Mouse (Mus musculus) midbrain, embryonic 13.5 days (tissue): ENCODE data around the gene Gm7075. TPM values are rescaled to one million over a fixed set of nuclear protein-coding genes. Genes with fewer than 3 reads are reported as not detected.
A peak's percentile ranks its signal among the peaks of the same experiment; 100 is the strongest.

ENCODE experiments used
- ATAC-seq: fragments of 200-750 bp; cut with Nextera tagmentation; 2 replicates; pipeline ENCODE4 v1.8.0; 2017; ENCODE audit warnings: mild to moderate bottlenecking, moderate TSS enrichment, moderate library complexity
- H3K27ac ChIP-seq: fragments of 300-500 bp; sonication (generic); 2 replicates; pipeline ENCODE4 v1.5.1; 2015; ENCODE audit warnings: inconsistent platforms, mild to moderate bottlenecking, moderate library complexity
- H3K27me3 ChIP-seq: fragments of 300-500 bp; sonication (generic); 2 replicates; pipeline ENCODE4 v1.6.1; 2015; ENCODE audit warnings: mild to moderate bottlenecking, inconsistent platforms
- H3K36me3 ChIP-seq: fragments of 300-500 bp; sonication (generic); 2 replicates; pipeline ENCODE4 v1.6.1; 2015; ENCODE audit warnings: mild to moderate bottlenecking, inconsistent platforms
- H3K4me1 ChIP-seq: fragments of 300-500 bp; sonication (generic); replicated peaks from 2 replicates; pipeline ENCODE4 v1.6.1; 2015; ENCODE audit warnings: inconsistent platforms
- H3K4me2 ChIP-seq: fragments of 300-500 bp; sonication (generic); replicated peaks from 2 replicates; pipeline ENCODE4 v1.6.1; 2015; ENCODE audit warnings: moderate library complexity, mild to moderate bottlenecking, inconsistent platforms
- H3K4me3 ChIP-seq: fragments of 300-500 bp; sonication (generic); replicated peaks from 2 replicates; pipeline ENCODE4 v1.5.1; 2015; ENCODE audit warnings: mild to moderate bottlenecking, inconsistent platforms
- H3K9ac ChIP-seq: fragments of 300-500 bp; sonication (generic); replicated peaks from 2 replicates; pipeline ENCODE4 v1.6.1; 2015; ENCODE audit warnings: mild to moderate bottlenecking, inconsistent platforms
- H3K9me3 ChIP-seq: fragments of 300-500 bp; sonication (generic); 2 replicates; pipeline ENCODE4 v1.6.1; 2016; ENCODE audit warnings: mild to moderate bottlenecking, inconsistent platforms
- WGBS: fragments of 180-500 bp; shearing (Covaris S2); methylation state at CpG from one replicate; pipeline ENCODE4 v1.1.7; 2015; 5-methylcytosine and 5-hydroxymethylcytosine counted together
- polyA plus RNA-seq: library from polyadenylated mRNA; unstranded; fragments of >200 nt; fragmentation: Nextera tagmentation; extraction: Ambion mirVana; gene quantifications from 2 replicates; pipeline ENCODE4 v1.2.1, GENCODE M21; 2015

Gene Gm7075
- polyA plus RNA-seq, 1 experiment from 2014 or later, result not detected

- Histone ChIP-seq H3K9ac (peak within 1 kb of the TSS; percentile 78), H3K27me3 (peaks cover 13% of the 10 kb centered on the region), H3K36me3 (no peaks in the 10 kb centered on the region), H3K4me1 (peaks cover 9% of the 10 kb centered on the region), H3K27ac (0 out of 2 replicates have a peak within 1 kb of the TSS, but pooled peaks have one; percentile 44), H3K4me3 (peak within 1 kb of the TSS; percentile 61), H3K9me3 (no peaks in the 10 kb centered on the region), H3K4me2 (peak within 1 kb of the TSS; percentile 93)
- 3% methylated on average over 24 of the region's 24 CpGs for WGBS
- no peak for ATAC-seq
Measured at GRCm38 (mm10) chr10:63381498-63382280, 39.9 kb downstream of the Gm7075 start, which contains the start of gene Sirt1. TSS of gene Sirt1 (minus strand) at chr10:63381704.

- WGBS, result 71% methylated on average over 6 of the region's 6 CpGs
- Histone ChIP-seq H3K4me3 (no peak overlapping the region), H3K27me3 (peaks cover 13% of the 10 kb centered on the region), H3K27ac (no peak overlapping the region), H3K4me2 (no peak overlapping the region), H3K4me1 (peaks cover 9% of the 10 kb centered on the region), H3K36me3 (no peaks in the 10 kb centered on the region), H3K9ac (no peak overlapping the region), H3K9me3 (no peaks in the 10 kb centered on the region)
- no peak for ATAC-seq
Measured at GRCm38 (mm10) chr10:63378948-63379680, 42.5 kb downstream of the Gm7075 start.

- no peak overlapping the region for H3K4me3 ChIP-seq
- 0 out of 2 replicates have a peak overlapping the region, but pooled peaks have one; percentile 3 for H3K4me2 ChIP-seq
- WGBS, result 18% methylated on average over 9 of the region's 9 CpGs
Measured at GRCm38 (mm10) chr10:63377468-63377867, 44.1 kb downstream of the Gm7075 start.

GRCm38 (mm10) chr10:63376303-63376702, 45.3 kb downstream of the Gm7075 start:
- Histone ChIP-seq H3K9me3 (no peaks in the 10 kb centered on the region), H3K27me3 (peaks cover 8% of the 10 kb centered on the region; the same call in 1 of the 2 replicates), H3K4me3 (no peak overlapping the region), H3K4me2 (no peak overlapping the region), H3K27ac (no peak overlapping the region), H3K4me1 (peaks cover 1% of the 10 kb centered on the region), H3K9ac (no peak overlapping the region), H3K36me3 (no peaks in the 10 kb centered on the region)
- no peak for ATAC-seq
- WGBS, result 83% methylated on average over 5 of the region's 5 CpGs

More at GRCm38 (mm10) chr10:63377468-63377867, 44.1 kb downstream of the Gm7075 start:
- H3K9me3 ChIP-seq, result no peaks in the 10 kb centered on the region
- H3K27ac ChIP-seq, result no peak overlapping the region
- H3K36me3 ChIP-seq, result no peaks in the 10 kb centered on the region
- H3K9ac ChIP-seq, result no peak overlapping the region
- 0 out of 2 replicates have a peak, but pooled peaks have one; percentile 21 for ATAC-seq
- H3K4me1 ChIP-seq, result peaks cover 9% of the 10 kb centered on the region
- H3K27me3 ChIP-seq, result peaks cover 13% of the 10 kb centered on the region

Other genes starting within 250 kb of the Gm7075 start
- gene Mypn, start 217.8 kb downstream of the Gm7075 start, polyA plus RNA-seq, result 0.05 TPM in 1 of 2 replicates, not detected in the other
- gene Herc4, start 178.0 kb downstream of the Gm7075 start, polyA plus RNA-seq, result 36.1 and 38.3 TPM in 2 replicates
- 5.5 and 5.8 TPM in 2 replicates for gene Sirt1, start 40.1 kb downstream of the Gm7075 start, polyA plus RNA-seq
- 15.9 and 21.7 TPM in 2 replicates for gene Dnajc12, start 39.3 kb downstream of the Gm7075 start, polyA plus RNA-seq
- 0.23 and 0.39 TPM in 2 replicates for gene Ctnna3, start 8.3 kb upstream of the Gm7075 start, polyA plus RNA-seq